ENCODE assay signal across 17 mouse cellular contexts in genomic region chr11:118152964-118153363, GRCm38 (mm10). TPM values are rescaled to one million over a fixed set of nuclear protein-coding genes. Genes with fewer than 3 reads are reported as not detected.
DNase-seq lines count a peak whose midpoint lies in the region; ATAC-seq and TF ChIP-seq lines count a peak whose summit lies in the region.
"Had no signal": no experiment of that assay in that cellular context is flagged by ENCODE, and none has a peak within 500 bp of the region (broad histone marks: within the 10 kb centered on the region; RNA-seq: fewer than 3 reads in every experiment).

No protein-coding gene starts in this region.

- no peak for TF ChIP-seq EP300 in MEL (IDR thresholded peaks at IDR 0.05; ENCODE audit: low read depth in 1 of 2, low read length in 2 of 2)

- no peak for ATAC-seq in heart, embryonic 14.5 days (ENCODE audit: insufficient number of reproducible peaks, insufficient read depth, low FRiP score, low read depth)
- no peak for ATAC-seq in heart, embryonic 11.5 days (replicated peaks; ENCODE audit: insufficient number of reproducible peaks, low FRiP score, low TSS enrichment)
- no peak for ATAC-seq in erythroid progenitor cell, adult 5-6 weeks (replicated peaks; ENCODE audit: low FRiP score, poor library complexity, severe bottlenecking)
- ATAC-seq in hindbrain, embryonic 12.5 days (ENCODE audit: low FRiP score), result no peak
- ATAC-seq: intestine, postnatal 0 days had no signal

- TF ChIP-seq RAD21 in MEL (IDR thresholded peaks at IDR 0.05; ENCODE audit: low read depth, low read length), result no peak

- no peaks in the 10 kb centered on the region for H3K27me3 ChIP-seq in heart, embryonic 14.5 days (ENCODE audit: control insufficient read depth, insufficient read depth, low read length)
- no peaks in the 10 kb centered on the region for H3K27me3 ChIP-seq in heart, embryonic 11.5 days (ENCODE audit: control insufficient read depth, insufficient read depth, low read length)
- H3K27me3 ChIP-seq in MEL (ENCODE audit: control insufficient read depth in 1 of 2, insufficient read depth in 2 of 2, low read length in 2 of 2), result no peaks in the 10 kb centered on the region
- H3K27me3 ChIP-seq in hindbrain, embryonic 12.5 days, result no peaks in the 10 kb centered on the region
- H3K27me3 ChIP-seq: embryonic facial prominence, embryonic 12.5 days; hindbrain, embryonic 13.5 days; limb, embryonic 15.5 days; midbrain, embryonic 12.5 days had no signal

- H3K79me2 ChIP-seq in MEL (ENCODE audit: control insufficient read depth, insufficient read depth, low read length, poor library complexity), result no peaks in the 10 kb centered on the region

- peaks cover 9% of the 10 kb centered on the region; the same call in 1 of the 2 replicates for H3K9me3 ChIP-seq in heart, embryonic 14.5 days (ENCODE audit: control insufficient read depth, low read length)
- H3K9me3 ChIP-seq in heart, embryonic 11.5 days (replicated peaks; ENCODE audit: control insufficient read depth, low read length), result no peaks in the 10 kb centered on the region
- H3K9me3 ChIP-seq in MEL (replicated peaks; ENCODE audit: insufficient read depth, low read length), result no peaks in the 10 kb centered on the region
- no peaks in the 10 kb centered on the region; the same call in 1 of the 2 replicates for H3K9me3 ChIP-seq in hindbrain, embryonic 12.5 days (replicated peaks)
- H3K9me3 ChIP-seq: embryonic facial prominence, embryonic 12.5 days; limb, embryonic 15.5 days; midbrain, embryonic 12.5 days had no signal

- H3K36me3 ChIP-seq in heart, embryonic 14.5 days (ENCODE audit: control insufficient read depth, insufficient read depth, low read length), result no peaks in the 10 kb centered on the region
- no peaks in the 10 kb centered on the region; the same call in 1 of the 2 replicates for H3K36me3 ChIP-seq in heart, embryonic 11.5 days (ENCODE audit: control insufficient read depth, insufficient read depth, low read length)
- H3K36me3 ChIP-seq in MEL (ENCODE audit: control insufficient read depth in 1 of 2, insufficient read depth in 2 of 2, low read length in 2 of 2), result no peaks in the 10 kb centered on the region
- no peaks in the 10 kb centered on the region for H3K36me3 ChIP-seq in hindbrain, embryonic 12.5 days
- H3K36me3 ChIP-seq: embryonic facial prominence, embryonic 12.5 days; hindbrain, embryonic 13.5 days; limb, embryonic 15.5 days; midbrain, embryonic 12.5 days had no signal

- no peak overlapping the region for H3K4me2 ChIP-seq in heart, embryonic 14.5 days (ENCODE audit: low read length)
- H3K4me2 ChIP-seq in heart, embryonic 11.5 days, result no peak overlapping the region
- no peak overlapping the region for H3K4me2 ChIP-seq in hindbrain, embryonic 12.5 days (replicated peaks)
- H3K4me2 ChIP-seq: embryonic facial prominence, embryonic 12.5 days; hindbrain, embryonic 13.5 days; limb, embryonic 15.5 days; lung, embryonic 14.5 days; midbrain, embryonic 12.5 days had no signal

- no peak for TF ChIP-seq POLR2A in MEL (IDR thresholded peaks at IDR 0.05; ENCODE audit: control insufficient read depth in 1 of 2, insufficient read depth in 1 of 2, low read depth in 1 of 2, low read length in 2 of 2, poor library complexity in 1 of 2)

- DNase-seq in 3134 (ENCODE audit: extremely low read depth, insufficient read length, low spot score) (peak; percentile 43), MEL (ENCODE audit: low read depth, low spot score) (peak; percentile 28)
- peak; percentile 60 for DNase-seq in induced T-regulatory cell, adult 2 months (ENCODE audit: low read depth)
- DNase-seq in frontal cortex, postnatal 14 days (ENCODE audit: low spot score in 2 of 2), result no peak
- DNase-seq: cerebellum, adult 11-12 months; gastrocnemius, postnatal 36 days; lung, embryonic 14.5 days had no signal

- H3K9ac ChIP-seq in heart, embryonic 14.5 days (ENCODE audit: low read length), result no peak overlapping the region
- no peak overlapping the region for H3K9ac ChIP-seq in heart, embryonic 11.5 days (ENCODE audit: low read depth, low read length)
- no peak overlapping the region for H3K9ac ChIP-seq in MEL (ENCODE audit: control insufficient read depth, low read depth, low read length, poor library complexity, severe bottlenecking)
- H3K9ac ChIP-seq in hindbrain, embryonic 12.5 days, result no peak overlapping the region
- H3K9ac ChIP-seq: embryonic facial prominence, embryonic 12.5 days; hindbrain, embryonic 13.5 days; limb, embryonic 15.5 days; lung, embryonic 14.5 days; midbrain, embryonic 12.5 days had no signal

- H3K4me1 ChIP-seq in heart, embryonic 14.5 days (ENCODE audit: control insufficient read depth in 2 of 2, insufficient read depth in 2 of 2, low read length in 2 of 2), result peaks cover 34 to 45% of the 10 kb centered on the region in 2 experiments
- H3K4me1 ChIP-seq in heart, embryonic 11.5 days (ENCODE audit: control insufficient read depth, insufficient read depth, low read length), result peaks cover 20% of the 10 kb centered on the region
- no peaks in the 10 kb centered on the region for H3K4me1 ChIP-seq in MEL (ENCODE audit: control insufficient read depth in 1 of 2, insufficient read depth in 2 of 2, low read length in 2 of 2)
- H3K4me1 ChIP-seq in hindbrain, embryonic 12.5 days, result peaks cover 5% of the 10 kb centered on the region; the same call in 1 of the 2 replicates
- H3K4me1 ChIP-seq: midbrain, embryonic 12.5 days had no signal

- no peak overlapping the region for H3K4me3 ChIP-seq in heart, embryonic 14.5 days (ENCODE audit: control insufficient read depth in 1 of 2, insufficient read depth in 1 of 2, low read depth in 1 of 2, low read length in 2 of 2)
- H3K4me3 ChIP-seq in heart, embryonic 11.5 days (ENCODE audit: low read depth, low read length), result no peak overlapping the region
- no peak overlapping the region for H3K4me3 ChIP-seq in MEL (ENCODE audit: control insufficient read depth in 1 of 2, insufficient read depth in 1 of 2, low read depth in 2 of 2, low read length in 2 of 2)
- no peak overlapping the region for H3K4me3 ChIP-seq in hindbrain, embryonic 12.5 days
- H3K4me3 ChIP-seq: embryonic facial prominence, embryonic 12.5 days; hindbrain, embryonic 13.5 days; limb, embryonic 15.5 days; midbrain, embryonic 12.5 days had no signal

- 55% methylated on average over 4 of the region's 4 CpGs for WGBS in heart, embryonic 14.5 days
- 77% methylated on average over 4 of the region's 4 CpGs for WGBS in heart, embryonic 11.5 days (ENCODE audit: insufficient replicate concordance)
- 88% methylated on average over 4 of the region's 4 CpGs for WGBS in hindbrain, embryonic 12.5 days

- TF ChIP-seq CTCF in MEL (IDR thresholded peaks at IDR 0.05 in 2 of 3, conservative IDR thresholded peaks at IDR 0.05 in 1 of 3; ENCODE audit: control insufficient read depth in 1 of 3, insufficient read depth in 1 of 3, low read depth in 2 of 3, low read length in 3 of 3, poor library complexity in 1 of 3, severe bottlenecking in 1 of 3), result no peak

- peak overlapping the region; percentile 33 to 49 for H3K27ac ChIP-seq in heart, embryonic 14.5 days (replicated peaks in 1 of 2; ENCODE audit: control insufficient read depth in 1 of 2, insufficient read depth in 1 of 2, low read depth in 2 of 2, low read length in 2 of 2)
- H3K27ac ChIP-seq in heart, embryonic 11.5 days (ENCODE audit: low read depth, low read length), result no peak overlapping the region
- no peak overlapping the region for H3K27ac ChIP-seq in MEL (ENCODE audit: control insufficient read depth, low read depth, low read length)
- H3K27ac ChIP-seq in hindbrain, embryonic 12.5 days, result no peak overlapping the region
- H3K27ac ChIP-seq: embryonic facial prominence, embryonic 12.5 days; hindbrain, embryonic 13.5 days; kidney, postnatal 0 days; limb, embryonic 15.5 days; midbrain, embryonic 12.5 days had no signal

TF ChIP-seq in MEL, 35 proteins besides CTCF, POLR2A, EP300 and RAD21:
- TF ChIP-seq MAX (IDR thresholded peaks at IDR 0.05; ENCODE audit: low read length) (no peak), USF1 (IDR thresholded peaks at IDR 0.05; ENCODE audit: low read depth, low read length) (no peak), ZKSCAN1 (IDR thresholded peaks at IDR 0.05; ENCODE audit: low read depth, low read length) (no peak), MAFK (IDR thresholded peaks at IDR 0.05; ENCODE audit: borderline replicate concordance, low read depth, low read length) (no peak), USF2 (IDR thresholded peaks at IDR 0.05; ENCODE audit: borderline replicate concordance in 1 of 2, insufficient read depth in 1 of 2, low read depth in 1 of 2, low read length in 2 of 2) (no peak), E2F4 (IDR thresholded peaks at IDR 0.05; ENCODE audit: borderline replicate concordance, low read depth, low read length) (no peak), ETS1 (IDR thresholded peaks at IDR 0.05; ENCODE audit: low read depth, low read length) (0 out of 2 replicates have a peak, but pooled peaks have one; percentile 23)

RNA-seq across cellular contexts. Expression of gene Dnah17, which starts 22.5 kb away (rescaled TPM):
- 0.11 and 0.23 TPM in 2 replicates for polyA plus RNA-seq in heart, embryonic 14.5 days (2014; fragmentation: Nextera tagmentation; extraction: Ambion mirVana)
- polyA plus RNA-seq in heart, embryonic 11.5 days (2014; fragmentation: Nextera tagmentation; extraction: Ambion mirVana), result 0.04 and 0.20 TPM in 2 replicates
- under 0.01 and 0.04 TPM in 2 replicates for total RNA-seq in MEL (2012; rRNA removed)
- polyA plus RNA-seq in MEL (2012; ENCODE audit: insufficient read depth in 1 of 2, insufficient read length in 2 of 2, low read depth in 1 of 2, low replicate concordance in 2 of 2, missing spikeins in 1 of 2), result under 1 TPM in 1 of 2 experiments, not detected in 1; 0.21 TPM
- total RNA-seq in erythroid progenitor cell, adult 5-6 weeks (2015; ENCODE audit: low replicate concordance), result not detected in 2 replicates
- not detected in 2 replicates for total RNA-seq in erythroid progenitor cell, adult 5-6 weeks (2017; ENCODE audit: low replicate concordance)
- polyA plus RNA-seq in hindbrain, embryonic 12.5 days (2016; fragmentation: Nextera tagmentation; extraction: Ambion mirVana), result 0.27 and 0.38 TPM in 2 replicates

Comparison
In these comparisons a context has a peak if more than half of its experiments do, and no peak if none do; other contexts are left out.
1. H3K27ac ChIP-seq: peak in heart, embryonic 14.5 days (2 of 2); none in heart, embryonic 11.5 days (single experiment), MEL (single experiment) and hindbrain, embryonic 12.5 days (single experiment).
2. DNase-seq: peak in 3134 (single experiment), MEL (single experiment) and induced T-regulatory cell, adult 2 months (single experiment); none in frontal cortex, postnatal 14 days (0 of 2).